Mouse (Mus musculus) urinary bladder, adult 18-20 months (tissue): ENCODE data around the gene Ankrd35.
A peak's percentile ranks its signal among the peaks of the same experiment; 100 is the strongest.
"Not testable (repeated sequence)": the region's sequence is repeated elsewhere in the genome, so short reads cannot be mapped to it uniquely, and the experiment has no call there.

Experiments
- DNase-seq, 2 experiments: peaks; one replicate each; pipeline ENCODE4 v3.0.0; 2022; ENCODE audit warnings: low spot score in 2 of 2, mixed read lengths in 2 of 2

Gene Ankrd35

DNA sequence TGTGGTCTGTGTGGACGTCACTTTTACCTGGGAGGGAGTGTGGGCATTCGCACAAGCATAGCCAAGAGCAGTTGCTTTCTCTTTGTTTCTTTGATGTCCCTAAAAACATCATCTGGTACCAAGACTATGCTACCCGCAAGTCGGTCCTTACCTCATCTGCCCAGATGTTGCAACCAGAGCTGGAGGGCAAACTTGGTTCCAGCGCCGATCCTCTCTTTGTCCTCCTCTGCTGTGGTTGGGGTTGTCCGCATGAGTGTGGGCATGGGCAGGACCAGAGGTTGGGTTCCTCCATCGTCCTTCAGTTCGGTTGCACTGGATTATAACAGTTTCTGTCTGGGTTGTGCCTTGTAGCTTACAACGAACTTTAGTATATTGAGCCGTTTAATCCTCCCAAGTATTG, 36.3 kb downstream of the Ankrd35 start:
- no peak for DNase-seq

DNA sequence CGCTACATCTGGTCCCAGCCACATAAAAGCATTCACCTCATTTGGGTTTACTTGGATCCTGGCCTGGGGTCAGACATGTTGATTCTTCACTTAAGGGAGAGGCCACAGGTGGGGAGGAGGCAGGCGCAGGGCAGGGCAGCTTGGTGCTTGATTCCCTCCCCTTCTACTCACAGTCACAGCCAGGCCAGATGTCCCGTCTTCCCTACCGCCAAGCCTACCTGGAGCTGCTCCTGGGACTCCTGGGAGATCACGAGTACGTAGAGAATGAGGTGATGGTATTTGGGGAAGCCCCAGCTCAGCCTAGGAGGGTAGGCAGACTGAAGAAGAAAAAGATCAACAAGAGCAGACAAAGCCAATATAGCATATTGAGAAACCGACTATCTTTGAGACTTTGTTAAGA, 37.1 kb downstream of the Ankrd35 start:
- DNase-seq, result no peak

GRCm38 (mm10) chr3:96707903-96708683, 38.2 kb downstream of the Ankrd35 start, which contains the start of gene Nudt17:
Gene Nudt17 (minus strand): TSS chr3:96708562.
- peak; percentile 73 to 79 for DNase-seq

GRCm38 (mm10) chr3:96708684-96709064, 38.7 kb downstream of the Ankrd35 start:
- DNase-seq, result no peak

DNA sequence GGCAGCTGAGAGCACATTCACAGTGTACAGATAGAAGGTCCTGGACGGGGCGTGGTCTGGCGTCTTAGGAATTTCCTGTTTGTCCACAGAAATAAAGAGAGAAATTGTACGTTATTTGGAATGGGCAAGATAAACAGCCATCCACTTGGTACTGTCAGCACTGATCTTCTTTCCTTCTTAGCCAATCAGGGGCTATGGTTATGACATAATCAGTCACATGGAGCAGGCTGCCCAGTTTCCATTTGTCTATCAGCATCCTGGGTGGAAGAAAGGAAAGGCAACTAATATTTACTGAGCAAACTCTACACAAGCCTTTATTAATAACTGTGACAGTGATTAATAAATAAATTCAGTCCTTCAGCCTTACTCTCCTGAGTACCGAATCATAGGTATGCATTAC, 44.4 kb downstream of the Ankrd35 start:
- no peak for DNase-seq

DNA sequence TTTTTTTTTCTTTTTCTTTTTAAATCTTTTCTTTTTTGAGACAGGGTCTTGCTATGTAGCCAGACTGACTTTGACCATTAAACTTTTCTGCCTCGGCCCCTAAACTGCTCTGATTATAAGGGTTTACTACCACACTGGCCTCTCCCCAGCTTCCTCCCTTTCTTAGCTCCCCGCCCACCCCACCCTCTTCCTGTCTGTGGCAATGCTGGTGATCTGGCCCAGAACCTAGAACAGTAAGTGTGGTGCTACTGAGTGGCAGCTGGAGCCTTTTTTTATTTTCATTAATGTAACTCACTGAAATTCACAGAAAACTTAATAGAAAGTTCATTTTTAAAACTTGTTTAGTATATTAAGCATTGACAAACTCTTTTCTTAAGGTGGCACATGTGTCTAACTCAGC, 45.9 kb downstream of the Ankrd35 start:
- DNase-seq, result no peak

DNA sequence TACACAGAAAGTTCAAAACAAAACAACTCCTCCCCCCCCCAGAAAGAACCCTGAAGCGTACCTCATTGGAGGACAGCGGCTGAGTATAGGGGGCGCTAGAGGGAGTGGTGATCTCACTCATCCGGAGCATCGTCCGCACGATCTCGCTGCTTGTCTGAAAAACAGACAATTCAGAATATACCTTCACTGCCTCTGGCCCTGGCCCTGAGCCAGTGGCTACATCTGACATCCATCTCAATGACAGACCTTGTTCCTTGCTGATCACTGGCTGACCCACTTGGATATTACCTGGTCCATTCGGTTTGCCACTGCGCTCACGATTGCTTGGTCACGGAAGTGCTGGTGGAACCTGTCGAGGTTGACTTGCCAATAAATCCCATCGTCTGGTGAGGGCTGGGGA, 49.2 kb downstream of the Ankrd35 start:
- no peak for DNase-seq

- peak; percentile 88 to 98 for DNase-seq
Observed at GRCm38 (mm10) chr3:96727343-96727827, 57.5 kb downstream of the Ankrd35 start, which contains the start of the genes Polr3c and Rnf115. Gene Polr3c (minus strand): TSS chr3:96727628. Gene Rnf115 (plus strand): TSS chr3:96727664.

GRCm38 (mm10) chr3:96727828-96728633, 58.1 kb downstream of the Ankrd35 start:
- peak in 1 of 2 experiments; percentile 25 for DNase-seq

DNA sequence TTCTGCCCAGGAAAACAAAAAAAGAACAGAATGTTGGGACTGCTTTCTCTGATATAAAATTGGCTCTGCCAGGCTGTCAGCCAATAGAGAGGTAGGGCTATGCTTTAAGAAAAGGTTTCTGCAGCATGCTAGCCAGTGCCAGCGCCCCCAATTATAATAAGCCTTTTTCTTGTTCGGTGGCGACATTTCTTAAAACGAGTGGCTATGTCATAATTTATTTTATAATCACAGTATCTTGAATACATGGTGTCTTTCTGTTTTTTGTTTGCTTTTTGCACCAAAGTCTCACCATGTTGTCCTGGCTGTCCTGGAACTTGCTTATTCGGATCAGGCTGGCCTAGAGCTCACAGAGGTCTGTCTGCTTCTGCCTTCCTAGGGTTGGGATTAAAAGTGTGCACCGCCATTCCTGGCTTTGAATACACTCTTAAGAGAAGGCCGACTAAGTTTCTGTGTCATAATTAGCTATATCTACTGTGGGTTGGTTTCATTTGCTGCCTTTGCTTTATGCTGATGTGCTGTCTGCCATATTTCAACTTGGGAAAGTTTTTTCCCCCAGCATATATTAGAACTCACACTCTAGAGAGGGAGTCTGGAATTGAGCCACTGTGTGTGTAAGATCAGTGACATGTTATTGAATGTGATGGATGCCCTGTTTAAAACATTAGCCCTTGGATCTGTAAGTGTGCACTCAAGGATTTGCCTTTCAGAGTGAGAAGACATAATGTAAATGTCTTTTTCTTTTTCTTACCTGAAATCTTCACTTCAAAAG, 58.9 kb downstream of the Ankrd35 start:
- DNase-seq, result no peak

DNA sequence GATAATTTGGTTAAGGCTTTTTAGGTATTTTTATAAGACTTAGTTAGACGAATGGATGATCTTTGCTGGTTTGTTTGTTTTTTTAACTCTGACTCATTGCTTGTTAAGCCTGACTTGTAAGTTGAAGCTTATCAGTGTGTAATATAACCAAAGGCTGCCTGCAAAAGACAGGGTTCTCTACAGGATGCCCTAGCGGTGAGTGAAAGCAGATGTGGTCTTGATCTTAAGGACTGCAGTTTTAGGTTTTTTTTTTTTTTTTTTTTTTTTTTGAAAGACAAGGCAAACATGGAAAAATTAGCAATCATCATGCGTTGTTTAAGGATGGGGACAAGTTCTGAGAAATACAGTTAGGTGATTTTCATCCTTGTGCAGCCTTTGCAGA, 59.5 kb downstream of the Ankrd35 start:
- no peak for DNase-seq

DNA sequence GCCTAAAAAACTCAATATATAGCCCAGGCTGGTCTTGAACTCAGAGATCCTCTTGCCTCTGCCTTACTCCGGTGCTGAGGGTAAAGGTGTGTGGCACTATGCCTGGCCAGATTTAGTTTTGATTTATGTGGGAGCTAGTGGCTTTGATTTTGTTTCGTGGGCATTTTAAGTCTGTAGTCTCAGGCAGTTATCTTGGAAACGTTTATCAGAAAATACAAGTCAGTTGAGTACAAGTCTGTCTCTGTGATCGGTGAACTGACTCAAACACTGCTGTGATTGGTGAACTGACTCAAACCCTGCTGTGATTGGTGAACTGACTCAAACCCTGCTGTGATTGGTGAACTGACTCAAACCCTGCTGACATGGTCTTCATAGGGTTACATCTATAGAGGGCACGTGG, 60.9 kb downstream of the Ankrd35 start:
- no peak for DNase-seq

DNA sequence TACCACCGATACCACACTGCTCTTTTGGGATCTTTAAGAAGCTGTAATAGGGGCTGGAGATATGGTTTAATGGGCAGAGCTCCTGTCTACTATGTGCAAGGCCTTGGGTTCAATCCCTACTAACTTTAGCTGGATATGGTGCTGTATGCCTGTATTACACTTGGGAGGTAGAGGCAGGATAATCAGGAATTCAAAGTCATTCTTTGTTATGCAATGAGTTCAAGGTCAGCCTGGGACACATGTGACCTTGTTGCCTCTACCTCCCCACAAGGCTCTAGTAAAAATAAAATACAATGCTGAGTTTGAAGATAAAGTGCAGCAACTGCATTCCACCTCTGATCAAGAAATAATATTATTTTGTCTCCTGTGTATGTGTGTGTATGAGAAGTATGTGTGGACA, 64.1 kb downstream of the Ankrd35 start:
- DNase-seq, result no peak

- DNase-seq, result no peak
Observed at GRCm38 (mm10) chr3:96735200-96735599, 65.3 kb downstream of the Ankrd35 start.

GRCm38 (mm10) chr3:96737013-96737740, 67.2 kb downstream of the Ankrd35 start:
- no peak for DNase-seq

DNA sequence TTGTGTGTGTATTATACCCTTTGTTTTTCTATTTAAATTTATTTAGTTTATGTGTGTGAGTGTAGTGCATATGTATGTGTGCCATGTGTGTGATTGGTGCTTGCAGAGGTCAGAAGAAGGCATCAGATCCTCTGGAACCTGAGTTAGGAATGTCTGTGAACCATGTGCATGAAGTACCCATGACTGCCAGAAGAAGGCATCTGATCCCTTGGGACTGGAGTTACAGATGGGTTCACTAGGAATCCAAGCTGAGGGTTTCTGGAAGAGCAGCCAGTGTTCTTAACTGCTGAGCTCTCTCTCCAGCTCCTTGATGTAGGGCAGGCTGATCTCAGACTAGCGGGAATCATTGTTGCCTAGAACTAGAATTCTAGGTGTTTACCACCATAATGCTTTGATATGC, 68.1 kb downstream of the Ankrd35 start:
- DNase-seq, result no peak

DNA sequence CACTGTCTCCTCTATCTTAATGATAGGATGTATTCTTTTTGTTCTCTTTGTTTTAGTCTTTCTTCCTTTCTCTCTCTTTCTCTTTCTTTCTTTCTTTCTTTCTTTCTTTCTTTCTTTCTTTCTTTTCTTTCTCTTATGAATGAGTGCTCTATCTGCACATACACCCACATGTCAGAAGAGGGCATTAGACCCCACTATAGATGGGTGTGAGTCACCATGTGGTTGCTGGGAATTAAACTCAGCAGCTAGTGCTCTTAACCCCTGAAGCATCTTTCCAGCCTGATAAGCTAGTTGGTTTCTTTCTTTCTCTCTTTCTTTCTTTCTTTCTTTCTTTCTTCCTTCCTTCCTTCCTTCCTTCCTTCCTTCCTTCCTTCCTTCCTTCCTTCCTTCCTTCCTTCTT, 70.3 kb downstream of the Ankrd35 start:
- DNase-seq, result not testable (repeated sequence)
